Mouse (Mus musculus) liver, embryonic 11.5 days (tissue): Measurements from ENCODE around the gene Il17re. TPM values are rescaled to one million over a fixed set of nuclear protein-coding genes. Genes with fewer than 3 reads are reported as not detected.

Source experiments
- ATAC-seq: fragments of 200-750 bp; cut with Nextera tagmentation; replicated peaks from 2 replicates; pipeline ENCODE4 v1.8.0; 2017; ENCODE audit warnings: moderate number of reproducible peaks, mild to moderate bottlenecking, moderate TSS enrichment, moderate library complexity; ENCODE audit not compliant: low FRiP score
- DNase-seq: peaks from one replicate; pipeline ENCODE4 v3.0.0-alpha.2; 2017; ENCODE audit warnings: low spot score
- H3K27ac ChIP-seq: fragments of 300-500 bp; sonication (generic); 2 replicates; pipeline ENCODE4 v1.5.1; 2014; ENCODE audit warnings: mild to moderate bottlenecking, low read depth, low read length, control low read depth
- H3K27me3 ChIP-seq: fragments of 300-500 bp; sonication (generic); replicated peaks from 2 replicates; pipeline ENCODE4 v1.6.1; 2014; ENCODE audit warnings: low read length, mixed read lengths; ENCODE audit not compliant: control insufficient read depth, insufficient read depth
- H3K36me3 ChIP-seq: fragments of 300-500 bp; sonication (generic); 2 replicates; pipeline ENCODE4 v1.6.1; 2014; ENCODE audit warnings: mild to moderate bottlenecking, low read length, moderate library complexity, mixed read lengths; ENCODE audit not compliant: control insufficient read depth, insufficient read depth
- H3K4me1 ChIP-seq: fragments of 300-500 bp; sonication (generic); replicated peaks from 2 replicates; pipeline ENCODE4 v1.6.1; 2014; ENCODE audit warnings: low read length, mixed read lengths; ENCODE audit not compliant: control insufficient read depth, insufficient read depth
- H3K4me2 ChIP-seq: fragments of 300-500 bp; sonication (generic); 2 replicates; pipeline ENCODE4 v1.6.1; 2014; ENCODE audit warnings: mild to moderate bottlenecking, control low read depth, moderate library complexity
- H3K4me3 ChIP-seq: fragments of 300-500 bp; sonication (generic); 2 replicates; pipeline ENCODE4 v1.5.1; 2014; ENCODE audit warnings: low read depth, low read length, control low read depth
- H3K9ac ChIP-seq: fragments of 300-500 bp; sonication (generic); 2 replicates; pipeline ENCODE4 v1.6.1; 2014; ENCODE audit warnings: low read depth, low read length, control low read depth
- H3K9me3 ChIP-seq: fragments of 300-500 bp; sonication (generic); 2 replicates; pipeline ENCODE4 v1.6.1; 2016; ENCODE audit warnings: low read length, inconsistent platforms, mixed read lengths; ENCODE audit not compliant: control insufficient read depth
- WGBS: fragments of 180-500 bp; shearing (Covaris S2); extraction: QIAGEN DNeasy Blood & Tissue Kit; methylation state at CpG from one replicate; pipeline ENCODE4 v1.1.7; 2014; 5-methylcytosine and 5-hydroxymethylcytosine counted together
- polyA plus RNA-seq: library from polyadenylated mRNA; unstranded; fragments of >200 nt; fragmentation: Nextera tagmentation; extraction: Ambion mirVana; gene quantifications from 2 replicates; pipeline ENCODE4 v1.2.1, GENCODE M21; 2014

Gene Il17re
- polyA plus RNA-seq, 1 experiment from 2014 or later: 1.5 TPM

- no peak overlapping the region for H3K4me2 ChIP-seq
- no peak overlapping the region for H3K4me3 ChIP-seq
- 58% methylated on average over 12 of the region's 12 CpGs for WGBS
- H3K9me3 ChIP-seq: no peaks in the 10 kb centered on the region
- H3K9ac ChIP-seq: no peak overlapping the region
- no peak overlapping the region for H3K27ac ChIP-seq
- H3K27me3 ChIP-seq: no peaks in the 10 kb centered on the region
- no peaks in the 10 kb centered on the region for H3K36me3 ChIP-seq
- ATAC-seq (no peak), DNase-seq (no peak)
- H3K4me1 ChIP-seq: peaks cover 10% of the 10 kb centered on the region
Observed at GRCm38 (mm10) chr6:113438721-113439430, 19.4 kb upstream of the Il17re start.

- no peaks in the 10 kb centered on the region for H3K9me3 ChIP-seq
Observed at GRCm38 (mm10) chr6:113440686-113441085, 17.6 kb upstream of the Il17re start.

GRCm38 (mm10) chr6:113441147-113441680, 17.1 kb upstream of the Il17re start:
- Histone ChIP-seq H3K4me3 (no peak overlapping the region), H3K4me2 (no peak overlapping the region), H3K4me1 (peaks cover 10% of the 10 kb centered on the region), H3K27ac (no peak overlapping the region), H3K9ac (no peak overlapping the region), H3K27me3 (no peaks in the 10 kb centered on the region), H3K36me3 (no peaks in the 10 kb centered on the region), H3K9me3 (no peaks in the 10 kb centered on the region)
- WGBS: 56% methylated on average over 7 of the region's 7 CpGs
- ATAC-seq (peak; percentile 60), DNase-seq (peak; percentile 79)

More at GRCm38 (mm10) chr6:113440686-113441085, 17.6 kb upstream of the Il17re start:
- H3K4me1 ChIP-seq: peaks cover 10% of the 10 kb centered on the region
- no peak overlapping the region for H3K4me2 ChIP-seq
- WGBS: 81% methylated on average over 3 of the region's 3 CpGs
- H3K27me3 ChIP-seq: no peaks in the 10 kb centered on the region
- DNase-seq (no peak), ATAC-seq (no peak)
- no peak overlapping the region for H3K4me3 ChIP-seq
- no peaks in the 10 kb centered on the region for H3K36me3 ChIP-seq
- H3K9ac ChIP-seq: no peak overlapping the region
- H3K27ac ChIP-seq: no peak overlapping the region

GRCm38 (mm10) chr6:113442087-113442441, 16.2 kb upstream of the Il17re start:
- H3K27ac ChIP-seq: peak overlapping the region; percentile 51; the same call in 1 of the 2 replicates
- DNase-seq: no peak

GRCm38 (mm10) chr6:113442442-113443090, 15.7 kb upstream of the Il17re start, which contains the start of gene Jagn1:
Gene Jagn1 (plus strand): TSS chr6:113442569.
- ATAC-seq (peak; percentile 88), DNase-seq (peak; percentile 93)
- WGBS: under 1% methylated on average over 45 of the region's 45 CpGs
- peaks cover 10% of the 10 kb centered on the region for H3K4me1 ChIP-seq
- no peaks in the 10 kb centered on the region for H3K27me3 ChIP-seq
- H3K9me3 ChIP-seq: no peaks in the 10 kb centered on the region
- peak within 1 kb of the TSS; percentile 95 for H3K4me3 ChIP-seq
- H3K27ac ChIP-seq: peak within 1 kb of the TSS; percentile 51
- peak within 1 kb of the TSS; percentile 85 for H3K4me2 ChIP-seq
- peak within 1 kb of the TSS; percentile 91 for H3K9ac ChIP-seq
- H3K36me3 ChIP-seq: peaks cover 8% of the 10 kb centered on the region

More at GRCm38 (mm10) chr6:113442087-113442441, 16.2 kb upstream of the Il17re start:
- H3K9ac ChIP-seq: peak overlapping the region; percentile 91
- no peaks in the 10 kb centered on the region for H3K9me3 ChIP-seq
- H3K4me2 ChIP-seq: peak overlapping the region; percentile 85
- peak overlapping the region; percentile 95 for H3K4me3 ChIP-seq
- WGBS: 39% methylated on average over 9 of the region's 9 CpGs
- peaks cover 3% of the 10 kb centered on the region; the same call in 1 of the 2 replicates for H3K36me3 ChIP-seq
- peaks cover 10% of the 10 kb centered on the region for H3K4me1 ChIP-seq
- H3K27me3 ChIP-seq: no peaks in the 10 kb centered on the region
- peak; percentile 29; the same call in 1 of the 2 replicates for ATAC-seq

GRCm38 (mm10) chr6:113443091-113443490, 15.2 kb upstream of the Il17re start:
- H3K27ac ChIP-seq: peak overlapping the region; percentile 51
- peaks cover 13% of the 10 kb centered on the region for H3K36me3 ChIP-seq
- ATAC-seq: no peak
- 37% methylated on average over 12 of the region's 12 CpGs for WGBS
- peak overlapping the region; percentile 95 for H3K4me3 ChIP-seq
- DNase-seq: no peak
- H3K4me1 ChIP-seq: peaks cover 10% of the 10 kb centered on the region
- no peaks in the 10 kb centered on the region for H3K9me3 ChIP-seq
- H3K9ac ChIP-seq: peak overlapping the region; percentile 91
- H3K27me3 ChIP-seq: no peaks in the 10 kb centered on the region
- peak overlapping the region; percentile 85 for H3K4me2 ChIP-seq

GRCm38 (mm10) chr6:113444207-113444965, 13.9 kb upstream of the Il17re start:
- Histone ChIP-seq H3K4me1 (peaks cover 10% of the 10 kb centered on the region), H3K27ac (no peak overlapping the region), H3K9me3 (no peaks in the 10 kb centered on the region), H3K4me2 (no peak overlapping the region), H3K36me3 (peaks cover 20% of the 10 kb centered on the region), H3K4me3 (no peak overlapping the region), H3K9ac (no peak overlapping the region), H3K27me3 (no peaks in the 10 kb centered on the region)
- ATAC-seq (no peak), DNase-seq (no peak)
- 83% methylated on average over 7 of the region's 8 CpGs for WGBS

GRCm38 (mm10) chr6:113447639-113448038, 10.6 kb upstream of the Il17re start:
- H3K27ac ChIP-seq: no peak overlapping the region
- ATAC-seq (no peak), DNase-seq (no peak)
- H3K4me2 ChIP-seq: no peak overlapping the region
- H3K27me3 ChIP-seq: no peaks in the 10 kb centered on the region
- H3K9me3 ChIP-seq: no peaks in the 10 kb centered on the region
- H3K4me1 ChIP-seq: peaks cover 6% of the 10 kb centered on the region; the same call in 1 of the 2 replicates
- H3K9ac ChIP-seq: no peak overlapping the region
- 94% methylated on average over 4 of the region's 4 CpGs for WGBS
- peaks cover 20% of the 10 kb centered on the region for H3K36me3 ChIP-seq
- no peak overlapping the region for H3K4me3 ChIP-seq
